Mouse (Mus musculus) heart, embryonic 16.5 days (tissue): ENCODE measurements at regions not wholly inside any gene's neighbourhood (a gene's known extent, or its start where the extent isn't known, plus 50 kb on each side); places are given as distances from the start of the nearest gene placed in this dataset.

Experiments used
- ATAC-seq: fragments of 200-750 bp; cut with Nextera tagmentation; replicated peaks from 2 replicates; pipeline ENCODE4 v1.8.0; 2017; ENCODE audit warnings: moderate number of reproducible peaks; ENCODE audit not compliant: insufficient read depth, low FRiP score; ENCODE audit errors: extremely low read depth
- H3K27ac ChIP-seq: fragments of 300-500 bp; sonication (generic); 2 replicates; pipeline ENCODE4 v1.5.1; 2014; ENCODE audit warnings: mild to moderate bottlenecking, low read length, control low read depth, moderate library complexity
- H3K27me3 ChIP-seq: fragments of 300-500 bp; sonication (generic); 2 replicates; pipeline ENCODE4 v1.6.1; 2014; ENCODE audit warnings: low read length, mixed read lengths; ENCODE audit not compliant: control insufficient read depth, insufficient read depth
- H3K36me3 ChIP-seq: fragments of 300-500 bp; sonication (generic); 2 replicates; pipeline ENCODE4 v1.6.1; 2014; ENCODE audit not compliant: control insufficient read depth, insufficient read depth
- H3K4me1 ChIP-seq: fragments of 300-500 bp; sonication (generic); 2 replicates; pipeline ENCODE4 v1.6.1; 2014; ENCODE audit warnings: low read length, mixed read lengths; ENCODE audit not compliant: control insufficient read depth, insufficient read depth
- H3K4me2 ChIP-seq: fragments of 300-500 bp; sonication (generic); 2 replicates; pipeline ENCODE4 v1.6.1; 2014; ENCODE audit warnings: low read depth, mild to moderate bottlenecking, control low read depth, low read length
- H3K4me3 ChIP-seq: fragments of 300-500 bp; sonication (generic); 2 replicates; pipeline ENCODE4 v1.5.1; 2014; ENCODE audit warnings: mild to moderate bottlenecking, control low read depth, low read length
- H3K9ac ChIP-seq: fragments of 300-500 bp; sonication (generic); 2 replicates; pipeline ENCODE4 v1.6.1; 2014; ENCODE audit warnings: low read length, control low read depth
- H3K9me3 ChIP-seq: fragments of 300-500 bp; sonication (generic); replicated peaks from 2 replicates; pipeline ENCODE4 v1.6.1; 2016; ENCODE audit warnings: low read length; ENCODE audit not compliant: control insufficient read depth
- WGBS: fragments of 180-500 bp; shearing (Covaris S2); extraction: QIAGEN DNeasy Blood & Tissue Kit; methylation state at CpG from one replicate; pipeline ENCODE4 v1.1.7; 2014; 5-methylcytosine and 5-hydroxymethylcytosine counted together

GRCm38 (mm10) chr15:56278006-56278405, 1199.4 kb downstream of the Slc22a22 start:
- 61% methylated on average over 3 of the region's 3 CpGs for WGBS
- Histone ChIP-seq H3K27me3 (no peaks in the 10 kb centered on the region), H3K9me3 (no peaks in the 10 kb centered on the region), H3K4me3 (no peak overlapping the region), H3K36me3 (no peaks in the 10 kb centered on the region), H3K27ac (no peak overlapping the region), H3K4me1 (peaks cover 6% of the 10 kb centered on the region; the same call in 1 of the 2 replicates), H3K4me2 (no peak overlapping the region), H3K9ac (no peak overlapping the region)
- no peak for ATAC-seq

DNA sequence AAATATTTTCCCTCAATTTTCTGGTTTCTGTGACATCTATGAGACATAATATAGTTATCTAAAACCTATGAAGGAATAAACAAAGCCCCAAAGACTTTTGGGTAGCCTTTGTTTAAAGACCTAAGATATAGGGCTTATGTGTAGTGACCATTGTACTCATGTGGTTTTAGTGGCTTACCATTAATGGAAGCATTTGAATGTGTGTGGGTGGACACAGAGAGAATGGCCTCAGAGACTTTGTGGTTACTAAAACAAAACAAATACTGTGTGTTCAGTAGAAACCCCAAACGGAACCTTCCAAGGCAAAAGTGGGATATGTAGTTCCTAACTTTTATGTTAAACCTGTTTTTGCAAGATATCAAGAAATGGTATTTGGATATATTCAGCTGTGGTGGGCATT, 1228.7 kb downstream of the Slc22a22 start:
- Histone ChIP-seq H3K9ac (no peak overlapping the region), H3K9me3 (no peaks in the 10 kb centered on the region), H3K4me3 (no peak overlapping the region), H3K4me1 (no peaks in the 10 kb centered on the region), H3K4me2 (no peak overlapping the region), H3K27me3 (no peaks in the 10 kb centered on the region), H3K36me3 (no peaks in the 10 kb centered on the region), H3K27ac (no peak overlapping the region)
- WGBS: 60% methylated on average over 1 of the region's 1 CpGs
- no peak for ATAC-seq

DNA sequence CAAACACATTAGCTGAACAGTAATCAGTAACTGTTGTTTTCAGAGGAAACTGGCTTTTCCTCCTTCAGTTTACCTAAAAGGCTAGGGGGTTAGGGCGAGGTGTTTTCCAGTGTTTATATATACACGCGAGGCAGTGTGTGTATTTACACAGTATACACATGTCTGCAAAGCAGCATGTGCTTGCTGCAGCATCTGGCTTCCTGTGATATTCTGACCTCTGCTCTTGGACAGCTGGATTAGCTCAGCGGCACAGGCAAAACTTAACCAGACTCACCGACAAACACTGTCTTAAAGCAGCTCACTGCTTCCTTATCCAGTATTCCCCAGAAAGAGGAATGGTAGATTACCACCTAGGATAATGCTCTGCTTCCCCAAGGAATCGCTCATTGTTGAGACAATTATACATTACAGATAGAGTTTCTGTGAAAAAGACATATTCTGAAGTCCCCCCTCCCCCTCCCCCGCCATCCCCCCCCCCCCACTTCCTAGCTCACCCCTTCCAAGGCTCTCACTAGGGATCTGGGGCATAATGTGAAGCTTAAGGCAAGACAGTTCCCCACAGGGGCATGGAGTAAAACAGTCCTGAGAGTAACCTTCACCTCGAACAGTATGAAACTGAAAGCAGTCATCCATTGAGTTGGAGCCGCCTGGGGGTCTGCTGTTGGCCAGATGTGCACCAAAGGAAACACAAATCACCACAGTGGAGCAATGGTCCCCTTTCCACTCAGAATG, 1233.3 kb downstream of the Slc22a22 start:
- no peak overlapping the region for H3K27ac ChIP-seq
- WGBS: 54% methylated on average over 8 of the region's 9 CpGs
- H3K4me2 ChIP-seq: no peak overlapping the region
- H3K27me3 ChIP-seq: no peaks in the 10 kb centered on the region
- H3K4me1 ChIP-seq: no peaks in the 10 kb centered on the region
- ATAC-seq: no peak
- H3K9ac ChIP-seq: no peak overlapping the region
- H3K9me3 ChIP-seq: no peaks in the 10 kb centered on the region
- H3K36me3 ChIP-seq: no peaks in the 10 kb centered on the region
- H3K4me3 ChIP-seq: no peak overlapping the region

DNA sequence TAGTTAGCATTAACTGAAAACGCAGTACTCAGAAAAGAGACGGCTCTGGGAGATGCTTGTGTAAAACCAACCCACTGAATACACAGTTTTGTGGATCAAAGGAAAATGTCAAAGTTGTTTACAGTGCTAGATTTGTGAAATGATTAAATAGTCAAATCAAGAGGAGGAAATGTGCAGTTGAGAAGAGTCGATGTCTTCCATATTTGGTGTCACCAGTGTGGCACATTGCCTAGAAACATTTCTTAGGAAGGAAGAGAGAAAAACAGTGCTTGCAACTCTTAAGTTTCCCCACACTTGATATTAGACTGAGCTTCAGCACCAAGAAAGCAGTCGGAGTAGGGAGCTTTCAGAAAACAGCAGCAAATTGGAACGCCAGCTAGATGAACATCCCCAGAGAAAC, 1274.9 kb downstream of the Slc22a22 start:
- 76% methylated on average over 5 of the region's 5 CpGs for WGBS
- no peak overlapping the region for H3K4me2 ChIP-seq

DNA sequence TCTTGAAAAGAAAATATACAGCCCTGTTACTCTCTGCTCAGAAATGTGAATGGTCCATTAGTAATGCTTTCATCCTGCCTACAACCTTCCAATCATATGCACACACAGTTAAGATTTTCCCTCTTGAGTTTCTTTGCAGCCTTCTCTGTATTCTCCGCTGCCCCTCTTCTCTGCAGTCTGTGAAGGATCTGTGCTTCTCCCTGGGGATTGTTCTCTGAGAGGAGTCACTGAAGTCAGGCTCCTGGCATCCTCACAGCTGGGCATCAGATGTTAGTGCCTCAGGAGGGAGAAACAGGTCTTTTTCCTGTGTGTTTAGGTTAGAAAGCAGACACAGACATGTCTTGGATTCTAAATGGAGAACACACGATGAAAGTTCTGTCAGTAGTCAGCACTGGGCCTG, 1278.1 kb downstream of the Slc22a22 start:
- Histone ChIP-seq H3K4me1 (no peaks in the 10 kb centered on the region), H3K27me3 (no peaks in the 10 kb centered on the region), H3K9ac (no peak overlapping the region), H3K4me3 (no peak overlapping the region), H3K27ac (no peak overlapping the region), H3K36me3 (no peaks in the 10 kb centered on the region), H3K4me2 (no peak overlapping the region), H3K9me3 (no peaks in the 10 kb centered on the region)
- ATAC-seq: no peak
- 44% methylated on average over 2 of the region's 2 CpGs for WGBS

More for the DNA sequence above, 1274.9 kb downstream of the Slc22a22 start:
- Histone ChIP-seq H3K4me1 (no peaks in the 10 kb centered on the region), H3K27me3 (no peaks in the 10 kb centered on the region), H3K9ac (no peak overlapping the region), H3K36me3 (no peaks in the 10 kb centered on the region), H3K4me3 (no peak overlapping the region), H3K9me3 (no peaks in the 10 kb centered on the region), H3K27ac (no peak overlapping the region)
- ATAC-seq: no peak

GRCm38 (mm10) chr15:56197425-56198201, 1279.8 kb downstream of the Slc22a22 start:
- no peak overlapping the region for H3K4me3 ChIP-seq
- H3K4me2 ChIP-seq: no peak overlapping the region
- H3K27ac ChIP-seq: no peak overlapping the region
- H3K9me3 ChIP-seq: no peaks in the 10 kb centered on the region
- no peaks in the 10 kb centered on the region for H3K4me1 ChIP-seq
- H3K27me3 ChIP-seq: no peaks in the 10 kb centered on the region
- H3K36me3 ChIP-seq: no peaks in the 10 kb centered on the region
- no peak for ATAC-seq
- WGBS: 36% methylated on average over 1 of the region's 1 CpGs
- H3K9ac ChIP-seq: no peak overlapping the region

DNA sequence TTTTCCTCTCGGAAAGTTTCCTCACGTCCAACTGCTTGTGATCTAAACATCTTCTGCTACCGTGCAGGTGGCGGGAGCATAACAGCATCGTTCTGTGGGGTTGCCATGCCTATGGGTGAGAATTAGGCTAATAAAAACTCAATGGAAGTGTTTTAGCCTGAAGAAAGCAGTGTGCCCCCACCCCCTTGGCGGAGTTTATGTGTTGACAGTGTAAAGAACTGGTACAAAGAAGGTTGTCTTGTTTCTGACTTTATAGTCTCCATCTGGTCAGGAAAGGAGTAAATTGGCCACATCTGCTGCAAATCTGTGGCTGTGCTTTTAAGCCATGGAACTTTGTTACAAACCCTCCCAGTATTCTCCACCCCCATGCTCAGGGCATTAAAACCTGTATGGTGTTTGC, 1311.2 kb downstream of the Slc22a22 start:
- Histone ChIP-seq H3K27me3 (no peaks in the 10 kb centered on the region), H3K27ac (no peak overlapping the region), H3K4me1 (no peaks in the 10 kb centered on the region), H3K9me3 (no peaks in the 10 kb centered on the region), H3K4me3 (no peak overlapping the region), H3K9ac (no peak overlapping the region), H3K4me2 (no peak overlapping the region), H3K36me3 (no peaks in the 10 kb centered on the region)
- no peak for ATAC-seq
- WGBS: 65% methylated on average over 6 of the region's 6 CpGs

- no peaks in the 10 kb centered on the region for H3K36me3 ChIP-seq
- no peak overlapping the region for H3K27ac ChIP-seq
- WGBS: 62% methylated on average over 2 of the region's 2 CpGs
- no peak overlapping the region for H3K4me3 ChIP-seq
- H3K9ac ChIP-seq: no peak overlapping the region
- no peak for ATAC-seq
- H3K4me2 ChIP-seq: no peak overlapping the region
- H3K9me3 ChIP-seq: no peaks in the 10 kb centered on the region; the same call in 1 of the 2 replicates
- H3K27me3 ChIP-seq: no peaks in the 10 kb centered on the region
- H3K4me1 ChIP-seq: no peaks in the 10 kb centered on the region
These were observed 1318.7 kb downstream of the Slc22a22 start for GRCm38 (mm10) chr15:56158726-56159125.

- no peaks in the 10 kb centered on the region for H3K4me1 ChIP-seq
- H3K27me3 ChIP-seq: no peaks in the 10 kb centered on the region
- no peak overlapping the region for H3K9ac ChIP-seq
- no peaks in the 10 kb centered on the region for H3K36me3 ChIP-seq
- H3K4me3 ChIP-seq: no peak overlapping the region
- no peaks in the 10 kb centered on the region for H3K9me3 ChIP-seq
- no peak for ATAC-seq
- 80% methylated on average over 3 of the region's 3 CpGs for WGBS
- H3K4me2 ChIP-seq: no peak overlapping the region
- no peak overlapping the region for H3K27ac ChIP-seq
These were observed 1338.0 kb downstream of the Slc22a22 start for GRCm38 (mm10) chr15:56139451-56139850.
